Mouse (Mus musculus): ENCODE measurements around the gene Pramef8. TPM values are rescaled to one million over a fixed set of nuclear protein-coding genes. Genes with fewer than 3 reads are reported as not detected.

Gene Pramef8
- polyA plus RNA-seq (2012; rRNA removed) = 10.8 and 12.1 TPM in 2 replicates

DNA sequence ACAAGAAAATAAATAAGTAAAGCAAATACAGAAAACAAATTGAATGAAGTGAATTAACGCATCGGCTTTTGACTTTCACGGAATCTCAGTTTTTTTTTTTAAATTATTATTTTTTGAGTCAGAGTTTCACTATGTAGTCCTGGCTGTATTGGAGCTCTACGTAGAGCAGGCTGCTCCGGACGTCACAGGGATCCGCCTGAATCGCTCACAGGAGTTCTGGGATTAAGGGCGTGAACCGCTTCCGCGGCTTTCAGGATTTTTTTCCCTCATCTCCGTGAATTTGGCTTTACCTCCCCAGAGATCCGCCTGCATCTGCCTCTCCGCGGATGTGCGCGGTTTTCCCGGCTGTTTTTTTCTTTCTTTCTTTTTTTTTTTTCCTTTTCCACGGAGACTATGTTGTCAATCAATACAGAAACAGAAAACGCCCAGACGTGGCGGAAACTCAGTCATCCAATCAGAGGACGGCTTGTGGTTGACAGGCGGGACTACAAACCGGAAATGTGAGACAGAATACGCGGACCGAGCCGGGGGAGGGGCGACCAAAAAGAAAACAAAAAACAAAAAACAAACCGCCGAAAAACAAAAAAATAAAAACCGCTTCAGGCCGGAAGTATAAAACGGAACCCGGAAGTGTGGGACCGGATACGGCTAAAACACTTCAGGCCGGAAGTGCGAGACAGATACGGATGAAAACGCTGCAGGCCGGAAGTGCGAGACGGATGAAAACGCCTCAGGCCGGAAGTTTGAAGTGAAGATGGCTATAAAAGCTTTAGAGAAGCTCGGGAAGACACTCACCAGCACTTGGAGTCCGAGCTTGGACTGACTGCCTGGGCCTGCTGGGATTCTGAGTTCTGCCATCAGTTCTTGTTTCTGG, at the start of gene Pramef8:
TSS of gene Pramef8 (plus strand) at position 208 of the 874 bp plus-strand sequence.

DNA sequence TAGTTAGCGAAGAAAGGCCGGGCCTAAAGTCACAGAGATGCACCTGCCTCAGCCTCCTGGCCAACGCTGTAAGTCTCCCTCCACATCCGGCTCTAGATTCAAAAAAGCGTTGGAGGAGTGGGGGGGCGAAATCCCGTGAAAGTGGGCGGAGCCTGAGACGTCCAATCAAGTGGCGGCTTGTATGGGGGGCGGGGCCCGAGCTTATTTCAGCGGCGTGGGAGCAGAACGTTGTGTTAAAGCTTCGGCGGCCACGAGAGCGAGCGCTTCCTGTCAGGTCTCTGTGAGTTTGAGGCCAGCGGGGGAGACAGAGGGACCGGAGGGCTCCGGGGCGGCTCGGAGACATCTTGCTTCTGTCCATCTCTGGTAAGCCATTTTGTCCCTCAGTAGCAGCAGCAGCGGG, 18.0 kb upstream of the Pramef8 start, which contains the start of gene Pramel1:
TSS of gene Pramel1 (plus strand) at position 248 of the 400 bp plus-strand sequence.

DNA sequence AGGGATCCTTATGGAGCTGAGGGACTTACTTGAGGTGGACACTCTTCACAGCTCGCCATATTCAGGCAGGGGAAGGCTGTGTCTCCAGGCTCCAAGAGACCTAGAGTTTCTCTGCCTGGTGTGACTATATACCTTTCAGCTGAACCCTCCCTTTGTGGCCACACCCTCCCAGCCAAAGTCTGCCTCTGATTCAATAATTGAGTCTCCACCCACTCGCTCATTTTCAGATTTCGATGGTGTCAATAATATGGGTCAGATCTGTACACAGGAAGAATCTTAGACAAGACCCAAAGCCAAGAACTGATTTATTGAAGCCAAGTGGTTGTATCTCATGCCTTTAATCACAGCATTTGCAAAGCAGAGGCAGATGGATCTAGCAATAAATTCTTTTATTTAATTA, 38.0 kb downstream of the Pramef8 start, which contains the start of gene Oog4:
TSS of gene Oog4 (minus strand) at position 101 of the 400 bp plus-strand sequence.

Other genes with a start within 250 kb of the Pramef8 start
- 23.2 and 23.5 TPM in 2 replicates for gene Prdm2, start 199.4 kb upstream of the Pramef8 start, polyA plus RNA-seq (2012; rRNA removed)
- gene Pdpn, start 112.9 kb upstream of the Pramef8 start, polyA plus RNA-seq (2012; rRNA removed) = 30.6 and 30.7 TPM in 2 replicates
- 0.10 and 0.45 TPM in 2 replicates for gene Lrrc38, start 62.7 kb upstream of the Pramef8 start, polyA plus RNA-seq (2012; rRNA removed)
- not detected in 2 replicates for gene Pramel1, start 18.0 kb upstream of the Pramef8 start, polyA plus RNA-seq (2012; rRNA removed)
- not detected in 2 replicates for gene Oog4, start 37.9 kb downstream of the Pramef8 start, polyA plus RNA-seq (2012; rRNA removed)
- gene Gm13043, start 98.9 kb downstream of the Pramef8 start, polyA plus RNA-seq (2012; rRNA removed) = not detected in 2 replicates
- gene Gm13040, start 123.5 kb downstream of the Pramef8 start, polyA plus RNA-seq (2012; rRNA removed) = not detected in 2 replicates
- gene BC080695, start 139.3 kb downstream of the Pramef8 start, polyA plus RNA-seq (2012; rRNA removed) = not detected in 2 replicates
- gene Gm13057, start 139.3 kb downstream of the Pramef8 start, polyA plus RNA-seq (2012; rRNA removed) = not detected in 2 replicates
- not detected in 2 replicates for gene Gm13083, start 202.6 kb downstream of the Pramef8 start, polyA plus RNA-seq (2012; rRNA removed)
- not detected in 2 replicates for gene Gm13088, start 244.8 kb downstream of the Pramef8 start, polyA plus RNA-seq (2012; rRNA removed)